13 mouse cellular contexts compared by ENCODE assay signal in the genomic region with DNA sequence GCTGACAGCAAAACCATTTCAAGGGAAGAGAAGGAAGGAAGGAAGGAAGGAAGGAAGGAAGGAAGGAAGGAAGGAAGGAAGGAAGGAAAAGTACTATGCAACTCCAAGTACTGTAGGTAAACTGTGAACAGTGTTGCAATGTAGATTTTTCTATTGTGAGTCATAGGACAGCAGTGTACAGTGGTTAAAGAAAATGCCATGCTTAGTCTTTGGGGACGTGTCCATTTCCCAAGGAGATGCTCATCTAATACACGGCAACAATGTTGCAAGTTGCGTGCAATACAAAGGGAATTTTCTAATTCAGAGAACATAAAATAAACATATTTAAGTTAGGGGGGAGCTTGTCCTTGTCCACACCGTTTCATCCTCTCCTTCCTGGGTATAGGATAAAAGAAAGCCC.
"Had no signal": no experiment of that assay in that cellular context is flagged by ENCODE, and none has a peak within 500 bp of the region (broad histone marks: within the 10 kb centered on the region; RNA-seq: fewer than 3 reads in every experiment).

No protein-coding gene starts in this region.

- H3K4me1 ChIP-seq: midbrain, embryonic 12.5 days; neural tube, embryonic 12.5 days had no signal

- H3K4me3 ChIP-seq: midbrain, embryonic 10.5 days; midbrain, embryonic 12.5 days; neural tube, embryonic 12.5 days; stomach, embryonic 15.5 days had no signal

- DNase-seq: lung, adult 18-20 months; lung, embryonic 14.5 days; lung, postnatal 10 days; lung, postnatal 4 days; right cerebral cortex, postnatal 14 days; thymus, adult 2 months; thymus, postnatal 25 days; thymus, postnatal 4 days had no signal

- H3K36me3 ChIP-seq: stomach, embryonic 15.5 days had no signal

- H3K27ac ChIP-seq: midbrain, embryonic 10.5 days; midbrain, embryonic 12.5 days; neural tube, embryonic 12.5 days; stomach, embryonic 15.5 days; stomach, postnatal 0 days had no signal

- H3K27me3 ChIP-seq: midbrain, embryonic 12.5 days; neural tube, embryonic 12.5 days; stomach, embryonic 15.5 days had no signal
